Mouse (Mus musculus) heart, adult 2 months (tissue): ENCODE measurements around the gene Prtg.

Experiments
- CTCF ChIP-seq: fragments of 200-600 bp; IDR thresholded peaks from 2 replicates; pipeline ENCODE4 v1.8.1; 2022; ENCODE audit warnings: antibody characterized with exemption, mild to moderate bottlenecking, moderate library complexity
- EP300 ChIP-seq: fragments of 200-500 bp; IDR thresholded peaks from 2 replicates; pipeline ENCODE4 v1.6.1; 2011; ENCODE audit warnings: low read depth, low read length, control low read depth; ENCODE audit not compliant: insufficient read depth
- POLR2A ChIP-seq: fragments of 200-500 bp; IDR thresholded peaks from 2 replicates; pipeline ENCODE4 v1.6.1; 2011; ENCODE audit warnings: mild to moderate bottlenecking, low read depth, low read length, control low read depth; ENCODE audit not compliant: insufficient read depth

GRCm38 (mm10) chr9:72856721-72857120, 50.0 kb downstream of the Prtg start:
- TF ChIP-seq EP300 (no peak), POLR2A (no peak), CTCF (no peak)
